Mouse (Mus musculus) kidney, adult 10 weeks (tissue): ENCODE results near the gene Gabrr3. TPM values are rescaled to one million over a fixed set of nuclear protein-coding genes. Genes with fewer than 3 reads are reported as not detected.

Experiments
- polyA plus RNA-seq: library from polyadenylated mRNA; stranded (reverse); fragments of 350-450 nt; fragmentation: Illumina TruSeq; extraction: RNeasy Lipid Tissue Mini Kit (QIAGEN cat#74804); gene quantifications from one replicate; pipeline ENCODE4 v1.2.3, GENCODE M21; 2014; ENCODE audit warnings: low read depth, low replicate concordance

The Gabrr3 gene
- not detected for polyA plus RNA-seq

GRCm38 (mm10) chr16:59407032-59407431 is at the start of gene Gabrr3:
Gabrr3 (plus strand) TSS chr16:59407332.

GRCm38 (mm10) chr16:59363893-59364292 is 43.2 kb upstream of the Gabrr3 start, which contains the start of gene Olfr209:
Olfr209 (minus strand) TSS chr16:59363993.

GRCm38 (mm10) chr16:59471637-59472278 is 64.6 kb downstream of the Gabrr3 start, which contains the start of gene Riox2:
Riox2 (plus strand) TSS chr16:59471775.

Other genes with a start within 250 kb of the Gabrr3 start
- not detected for gene Olfr196, start 236.9 kb upstream of the Gabrr3 start, polyA plus RNA-seq
- gene Olfr198, start 203.8 kb upstream of the Gabrr3 start, polyA plus RNA-seq, result not detected
- not detected for gene Olfr199, start 187.6 kb upstream of the Gabrr3 start, polyA plus RNA-seq
- not detected for gene Olfr201, start 134.7 kb upstream of the Gabrr3 start, polyA plus RNA-seq
- not detected for gene Olfr202, start 120.5 kb upstream of the Gabrr3 start, polyA plus RNA-seq
- gene Olfr203, start 108.5 kb upstream of the Gabrr3 start, polyA plus RNA-seq, result not detected
- not detected for gene Olfr204, start 89.1 kb upstream of the Gabrr3 start, polyA plus RNA-seq
- not detected for gene Olfr205, start 76.2 kb upstream of the Gabrr3 start, polyA plus RNA-seq
- not detected for gene Olfr206, start 58.1 kb upstream of the Gabrr3 start, polyA plus RNA-seq
- gene Olfr209, start 43.3 kb upstream of the Gabrr3 start, polyA plus RNA-seq, result not detected
- gene Riox2, start 64.4 kb downstream of the Gabrr3 start, polyA plus RNA-seq, result 37.2 TPM
- gene Crybg3, start 193.6 kb downstream of the Gabrr3 start, polyA plus RNA-seq, result 15.8 TPM
- 101 TPM for gene Arl6, start 232.1 kb downstream of the Gabrr3 start, polyA plus RNA-seq